Mouse (Mus musculus) common myeloid progenitor, adult 5-6 weeks (primary cell): Measurements from ENCODE around the gene Rufy3. TPM values are rescaled to one million over a fixed set of nuclear protein-coding genes. Genes with fewer than 3 reads are reported as not detected.

ENCODE experiments used
- ATAC-seq: replicated peaks from 2 replicates; pipeline ENCODE4 v1.8.0; 2016; ENCODE audit warnings: low read depth, mild to moderate bottlenecking, moderate TSS enrichment, inconsistent platforms; ENCODE audit not compliant: poor library complexity, severe bottlenecking
- total RNA-seq: library from RNA; stranded (forward); fragments of 200-1000, 187-1606 nt; gene quantifications from 2 replicates; pipeline ENCODE4 v1.2.3, GENCODE M21; 2017

Rufy3 gene
- total RNA-seq, 1 experiment from 2014 or later = 14.8 TPM

DNA sequence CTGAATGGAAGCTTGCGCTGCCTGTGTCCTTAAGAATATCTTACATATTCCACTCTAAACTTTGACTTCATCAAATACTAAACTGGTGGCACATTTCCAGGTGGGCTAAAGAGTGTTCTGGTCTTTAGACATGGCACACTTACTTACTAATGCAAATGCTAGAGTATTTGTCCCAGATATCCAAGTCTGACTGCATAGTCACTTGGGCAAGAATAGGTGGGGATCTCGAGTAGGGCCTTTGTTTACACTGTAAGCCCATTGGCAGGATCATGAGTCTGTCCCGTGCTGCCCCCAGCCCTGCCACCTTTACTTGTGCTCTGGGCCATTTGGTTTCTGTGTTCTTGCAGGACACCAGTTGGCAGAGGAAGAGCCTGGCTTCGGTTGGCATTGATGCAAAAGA is 52.1 kb downstream of the Rufy3 start:
- ATAC-seq = no peak

- peak; percentile 77 for ATAC-seq
Measured at GRCm38 (mm10) chr5:88627545-88627944, 62.7 kb downstream of the Rufy3 start.

- ATAC-seq = no peak
Measured at GRCm38 (mm10) chr5:88629125-88629524, 64.3 kb downstream of the Rufy3 start.

DNA sequence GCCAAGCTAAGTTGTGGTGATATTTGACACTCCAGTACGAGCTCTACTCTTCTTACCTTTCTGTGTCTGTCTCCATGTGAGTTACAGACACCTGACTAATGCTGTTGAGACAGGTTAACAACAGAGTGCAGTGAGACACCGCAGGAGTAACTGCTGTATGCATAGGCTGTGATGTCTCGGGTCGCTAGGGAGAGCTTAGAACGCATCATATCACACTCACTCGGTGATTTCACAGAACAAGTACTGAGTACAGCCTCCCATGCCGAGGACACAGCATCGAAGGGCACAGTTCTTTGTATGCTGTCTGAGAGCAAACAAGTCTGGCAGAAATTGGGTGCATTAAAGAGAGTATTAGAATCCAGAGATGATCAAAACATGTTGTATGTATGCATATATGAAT is 65.1 kb downstream of the Rufy3 start:
- ATAC-seq = no peak

GRCm38 (mm10) chr5:88630883-88631282 is 66.0 kb downstream of the Rufy3 start:
- ATAC-seq = peak; percentile 84

DNA sequence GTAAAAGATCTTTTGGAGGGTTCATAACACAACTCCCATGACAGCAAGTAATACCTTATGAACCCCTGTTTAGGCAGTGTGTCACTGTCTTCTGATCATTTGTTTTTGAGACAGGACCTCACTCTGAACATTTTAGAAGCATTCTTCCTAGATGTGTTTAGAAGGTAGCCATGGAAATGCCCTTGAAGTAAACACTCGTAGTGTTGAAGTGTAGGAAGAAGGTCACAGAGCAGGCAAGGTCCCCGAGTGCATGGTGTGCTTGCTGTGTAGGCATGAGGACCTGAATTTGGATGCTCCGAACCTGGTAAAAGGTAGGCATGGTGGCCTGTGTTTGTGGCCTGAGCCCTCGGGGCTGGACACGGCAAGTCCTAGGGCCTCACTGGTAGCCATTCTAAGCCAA is 66.7 kb downstream of the Rufy3 start:
- ATAC-seq = no peak

GRCm38 (mm10) chr5:88632463-88632862 is 67.6 kb downstream of the Rufy3 start:
- ATAC-seq = no peak

DNA sequence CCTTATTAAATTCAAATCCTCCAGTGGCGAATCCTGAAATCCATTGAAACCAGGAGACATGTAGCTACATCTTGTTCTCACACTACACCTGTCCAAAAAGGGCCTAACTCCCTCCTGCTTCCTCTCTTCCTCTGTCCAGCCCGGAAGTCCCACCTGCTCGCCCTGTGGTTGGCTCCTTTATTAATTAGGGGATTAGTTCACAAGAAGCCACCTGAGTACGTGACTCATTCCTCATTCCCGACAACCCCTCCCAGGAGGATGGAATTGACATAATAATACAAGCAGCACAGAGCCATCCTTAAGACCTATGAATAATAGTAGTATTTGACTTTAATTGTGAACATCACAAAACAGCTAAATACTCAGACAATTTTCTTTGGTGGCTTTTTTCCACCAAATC is 69.2 kb downstream of the Rufy3 start:
- ATAC-seq = no peak

DNA sequence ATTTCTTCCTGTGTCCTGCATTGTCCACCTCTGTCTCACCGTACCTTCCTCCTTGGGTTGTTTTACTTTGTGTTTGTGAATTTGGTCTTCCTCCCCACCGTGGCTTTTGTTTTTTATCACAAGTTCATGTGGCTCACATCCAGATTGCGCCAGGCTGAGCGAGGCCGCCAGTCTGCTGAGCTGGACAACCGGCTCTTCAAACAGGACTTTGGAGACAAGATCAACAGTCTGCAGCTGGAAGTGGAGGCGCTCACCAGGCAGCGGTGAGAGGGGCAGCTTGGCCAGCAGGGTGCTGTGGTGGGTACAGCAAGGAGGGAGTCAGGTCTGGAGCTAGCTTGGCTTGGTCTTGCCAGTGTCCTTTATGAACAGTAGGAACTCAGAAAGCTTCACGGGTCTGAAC is 77.9 kb downstream of the Rufy3 start:
- no peak for ATAC-seq

GRCm38 (mm10) chr5:88643491-88643890 is 78.7 kb downstream of the Rufy3 start:
- ATAC-seq = no peak

GRCm38 (mm10) chr5:88644901-88645300 is 80.1 kb downstream of the Rufy3 start:
- ATAC-seq = no peak

DNA sequence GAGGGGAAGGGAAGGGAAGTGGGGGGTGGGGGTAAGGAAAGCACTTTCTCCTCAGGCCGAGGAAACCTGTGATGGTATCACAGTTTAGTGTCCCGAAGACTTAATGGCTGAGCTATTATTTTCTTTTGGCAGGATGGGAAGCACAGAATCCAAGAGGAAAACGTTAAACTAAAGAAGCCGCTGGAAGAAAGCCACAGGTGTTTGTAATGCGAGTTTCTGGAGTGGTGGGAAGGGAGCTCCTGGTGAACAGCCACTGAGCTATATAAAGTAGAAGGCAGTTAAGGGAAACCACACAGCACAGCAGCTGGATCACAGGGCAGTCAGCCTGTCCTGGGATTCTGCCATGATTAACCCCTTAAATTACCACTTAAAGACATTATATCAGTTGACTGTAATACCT is 80.6 kb downstream of the Rufy3 start:
- no peak for ATAC-seq

DNA sequence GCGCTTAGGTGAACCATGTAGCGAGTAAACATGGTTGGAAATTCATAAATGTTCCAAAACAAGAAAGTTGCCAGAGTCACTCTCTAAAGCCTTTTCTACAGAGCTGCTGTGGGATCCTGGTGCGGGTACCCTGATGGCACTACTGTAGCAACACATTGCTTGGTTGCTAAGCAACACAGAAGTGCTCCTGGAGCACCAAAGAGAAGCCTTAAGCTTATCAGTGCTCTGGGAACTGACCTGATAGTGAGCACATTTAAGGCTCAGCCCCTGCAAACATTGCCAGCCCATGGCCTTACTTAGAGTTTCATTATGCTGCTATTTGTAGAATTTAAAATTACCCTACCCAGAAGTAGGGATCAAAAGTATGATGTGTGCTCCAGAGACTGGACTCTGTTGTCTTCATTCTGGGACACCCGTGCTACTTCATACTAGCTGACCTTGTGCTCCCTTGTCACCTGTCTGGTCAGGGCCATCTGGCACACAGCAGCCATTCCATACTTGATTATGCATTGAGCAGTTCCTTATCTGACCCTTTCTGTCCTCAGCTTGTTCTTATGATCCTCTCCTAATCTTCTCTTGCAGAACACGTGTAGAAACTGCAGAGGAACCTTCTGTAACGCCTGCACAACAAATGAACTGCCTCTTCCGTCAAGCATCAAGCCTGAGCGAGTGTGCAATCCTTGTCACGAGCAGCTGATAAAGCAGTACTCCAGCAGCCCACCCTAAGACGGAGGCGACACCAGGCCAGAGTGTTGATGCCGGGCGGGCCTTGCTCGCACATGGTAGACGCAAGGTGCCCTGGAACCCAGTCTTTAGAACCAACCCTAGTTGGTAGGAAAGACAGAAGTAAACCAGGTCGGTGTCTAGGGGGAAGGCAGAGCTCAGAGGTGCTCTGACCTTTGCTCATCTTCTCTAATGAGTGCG is 84.7 kb downstream of the Rufy3 start:
- peak; percentile 47 for ATAC-seq

DNA sequence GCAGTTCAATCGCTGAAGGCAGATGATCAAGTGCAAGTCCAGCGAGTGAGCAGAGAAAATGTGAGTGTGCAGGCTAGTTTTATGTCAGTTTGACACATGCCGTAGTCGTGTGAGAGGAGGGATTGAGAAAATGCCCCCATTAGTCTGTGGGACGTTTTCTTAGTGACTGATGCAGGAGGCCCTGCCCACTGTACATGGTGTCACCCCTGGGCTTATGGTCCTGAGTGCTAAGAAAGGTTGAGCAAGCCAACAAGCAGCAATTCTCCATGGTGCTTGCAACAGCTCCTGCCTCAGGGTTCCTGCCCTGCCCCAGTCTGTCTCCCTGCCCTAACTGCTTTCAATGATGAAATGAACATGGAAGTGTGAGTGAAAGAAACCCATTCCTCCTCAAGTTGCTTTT is 87.7 kb downstream of the Rufy3 start:
- ATAC-seq = no peak

DNA sequence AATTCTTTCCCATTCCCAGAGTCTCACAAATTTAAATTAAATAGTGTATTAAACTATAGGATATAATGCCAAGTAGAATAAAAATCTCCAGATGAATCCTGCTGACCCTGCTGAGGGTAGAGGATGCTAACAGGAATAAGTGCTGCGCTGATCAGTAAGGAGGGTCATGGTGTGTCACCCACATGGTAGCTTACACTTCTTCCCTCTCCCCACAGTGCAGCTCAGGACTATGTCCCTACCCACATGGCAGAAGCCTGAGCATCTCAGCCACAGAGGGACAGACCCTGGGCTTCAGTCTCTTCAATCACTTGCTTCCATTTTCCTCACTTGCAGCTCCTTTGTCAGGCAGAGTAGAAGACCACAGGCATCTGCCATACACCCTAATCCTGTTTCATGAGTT is 93.0 kb downstream of the Rufy3 start:
- ATAC-seq = no peak

GRCm38 (mm10) chr5:88663151-88663550 is 98.3 kb downstream of the Rufy3 start:
- ATAC-seq = no peak

DNA sequence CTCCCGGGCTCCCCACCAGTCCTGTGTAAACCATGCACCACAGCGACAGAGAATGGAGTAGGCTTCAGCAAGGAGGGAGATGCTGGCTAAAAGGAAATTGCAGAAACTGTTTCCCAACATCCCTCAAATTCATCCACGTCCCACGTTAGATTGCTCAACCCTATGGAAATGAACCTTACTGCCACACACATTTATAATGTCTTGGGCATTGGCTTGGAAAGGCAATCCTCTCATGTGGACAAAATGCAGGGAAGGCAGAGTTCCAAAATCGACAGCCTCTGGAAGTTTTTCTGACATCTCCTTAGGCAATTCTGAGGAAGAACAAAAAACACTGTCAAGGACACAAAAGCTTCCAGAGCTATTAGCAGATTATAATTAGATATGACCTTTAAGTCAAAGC is 99.0 kb downstream of the Rufy3 start:
- no peak for ATAC-seq

GRCm38 (mm10) chr5:88674703-88675442 is 110.0 kb downstream of the Rufy3 start:
- peak; percentile 0; the same call in 1 of the 2 replicates for ATAC-seq

GRCm38 (mm10) chr5:88675443-88676387 is 110.9 kb downstream of the Rufy3 start, which contains the start of gene Grsf1:
Gene Grsf1, minus strand, starts transcription at chr5:88676171.
- peak; percentile 82 for ATAC-seq

DNA sequence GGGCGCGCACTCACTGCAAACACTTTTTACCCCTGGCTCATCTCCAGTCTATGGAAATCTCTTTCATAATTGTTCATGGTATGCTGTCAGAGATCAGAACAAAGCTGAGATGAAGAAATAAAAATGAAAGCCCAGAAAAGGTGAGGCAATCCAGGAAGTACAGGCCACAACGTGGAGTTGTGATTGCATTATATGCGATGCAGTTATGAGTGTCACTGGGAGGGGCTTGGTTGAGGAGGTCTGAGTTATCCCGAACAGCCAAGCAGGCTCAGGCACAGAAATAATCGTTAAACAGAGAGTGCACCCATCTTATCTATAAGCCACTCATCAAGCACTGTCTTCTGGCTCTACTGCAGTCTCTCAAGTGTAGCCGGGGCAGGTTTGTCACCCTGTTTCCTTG is 114.1 kb downstream of the Rufy3 start:
- peak; percentile 31 for ATAC-seq
